Mouse (Mus musculus): ENCODE data around the gene Wdr48. TPM values are rescaled to one million over a fixed set of nuclear protein-coding genes. Genes with fewer than 3 reads are reported as not detected.

Wdr48 gene
- total RNA-seq, 2 experiments from 2014 or later, result 23.1 to 85.3 TPM

DNA sequence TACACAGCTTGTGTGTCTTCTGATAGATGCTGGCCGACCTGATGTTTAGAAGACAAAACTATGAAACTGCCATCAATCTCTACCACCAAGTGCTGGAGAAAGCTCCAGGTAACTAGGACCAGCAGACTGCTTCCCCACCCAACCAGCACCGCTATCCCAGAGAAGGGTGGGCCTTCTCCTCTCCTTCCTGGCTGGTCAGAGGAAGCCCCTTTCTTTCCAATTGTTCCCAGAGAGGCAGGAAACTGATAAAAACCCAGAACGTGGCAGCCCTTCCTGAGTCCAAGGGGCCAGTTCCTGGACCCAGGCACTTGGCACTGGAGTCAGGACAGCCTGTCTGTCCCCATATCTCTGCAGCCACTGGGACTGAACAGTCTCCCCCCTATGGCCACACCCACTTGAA is 69.5 kb downstream of the Wdr48 start:
- ATAC-seq (replicated peaks; ENCODE audit: low FRiP score, poor library complexity, severe bottlenecking), result no peak

- ATAC-seq (replicated peaks; ENCODE audit: low FRiP score, poor library complexity, severe bottlenecking), result no peak
Observed at GRCm38 (mm10) chr9:119965186-119965585, 70.5 kb downstream of the Wdr48 start.

DNA sequence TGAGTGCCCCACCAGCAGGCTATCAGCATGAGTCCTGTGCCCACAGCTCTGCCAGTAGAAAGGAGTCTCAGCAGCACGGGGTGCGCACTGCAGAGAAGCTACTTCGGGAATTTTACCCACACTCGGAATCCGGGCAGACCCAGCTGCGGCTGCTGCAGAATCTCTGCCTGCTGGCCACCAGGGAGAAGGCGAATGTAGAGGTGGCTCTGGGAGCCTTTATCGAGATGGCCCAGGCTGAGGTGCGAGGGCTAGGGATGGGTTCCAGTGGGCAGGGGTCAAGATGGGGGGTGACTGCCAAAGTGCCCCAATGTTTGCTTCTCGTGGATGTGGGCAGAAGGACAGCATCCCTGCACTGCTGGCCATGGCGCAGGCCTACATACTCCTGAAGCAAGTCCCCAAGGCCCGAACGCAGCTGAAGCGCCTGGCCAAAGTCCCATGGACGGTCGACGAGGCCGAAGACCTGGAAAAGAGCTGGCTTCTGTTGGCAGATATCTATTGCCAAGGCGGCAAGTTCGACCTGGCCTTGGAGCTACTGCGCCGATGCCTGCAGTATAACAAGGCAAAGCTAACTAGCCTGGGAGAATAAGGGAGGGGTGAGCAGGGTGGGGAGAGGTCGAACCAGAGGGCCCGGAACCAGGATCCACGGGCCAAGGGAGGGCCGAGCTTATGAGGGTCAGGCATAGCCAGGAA is 71.7 kb downstream of the Wdr48 start:
- no peak for ATAC-seq (replicated peaks; ENCODE audit: low FRiP score, poor library complexity, severe bottlenecking)

- ATAC-seq (replicated peaks; ENCODE audit: low FRiP score, poor library complexity, severe bottlenecking), result no peak
Observed at GRCm38 (mm10) chr9:119969811-119970210, 75.1 kb downstream of the Wdr48 start.

- no peak for ATAC-seq (replicated peaks; ENCODE audit: low FRiP score, poor library complexity, severe bottlenecking)
Observed at GRCm38 (mm10) chr9:119970221-119970620, 75.5 kb downstream of the Wdr48 start.

- no peak for ATAC-seq (replicated peaks; ENCODE audit: low FRiP score, poor library complexity, severe bottlenecking)
Observed at GRCm38 (mm10) chr9:119970763-119971656, 76.3 kb downstream of the Wdr48 start.

GRCm38 (mm10) chr9:119972166-119972565 is 77.5 kb downstream of the Wdr48 start:
- ATAC-seq (replicated peaks; ENCODE audit: low FRiP score, poor library complexity, severe bottlenecking), result no peak

- ATAC-seq (replicated peaks; ENCODE audit: low FRiP score, poor library complexity, severe bottlenecking), result no peak
Observed at GRCm38 (mm10) chr9:119972582-119972981, 77.9 kb downstream of the Wdr48 start.

DNA sequence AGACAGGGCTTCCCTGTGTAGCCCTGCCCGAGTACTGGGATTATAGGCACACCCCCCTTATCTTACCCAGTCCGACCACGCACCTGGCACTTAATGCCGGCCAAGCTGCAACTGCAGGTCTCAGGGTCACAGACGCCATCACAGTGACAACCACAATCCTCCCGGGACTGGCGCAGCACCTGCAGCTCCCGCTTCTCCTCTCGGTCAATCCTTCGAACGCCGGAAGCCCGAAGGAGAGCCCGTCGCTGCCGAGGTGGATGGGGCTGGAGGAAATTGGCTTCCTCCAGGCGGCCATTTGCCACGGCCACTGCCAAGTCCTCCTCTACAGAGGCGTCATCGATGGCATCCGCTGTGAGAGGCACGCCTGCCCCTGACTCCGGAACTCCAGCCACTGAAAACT is 78.6 kb downstream of the Wdr48 start:
- ATAC-seq (replicated peaks; ENCODE audit: low FRiP score, poor library complexity, severe bottlenecking), result no peak

DNA sequence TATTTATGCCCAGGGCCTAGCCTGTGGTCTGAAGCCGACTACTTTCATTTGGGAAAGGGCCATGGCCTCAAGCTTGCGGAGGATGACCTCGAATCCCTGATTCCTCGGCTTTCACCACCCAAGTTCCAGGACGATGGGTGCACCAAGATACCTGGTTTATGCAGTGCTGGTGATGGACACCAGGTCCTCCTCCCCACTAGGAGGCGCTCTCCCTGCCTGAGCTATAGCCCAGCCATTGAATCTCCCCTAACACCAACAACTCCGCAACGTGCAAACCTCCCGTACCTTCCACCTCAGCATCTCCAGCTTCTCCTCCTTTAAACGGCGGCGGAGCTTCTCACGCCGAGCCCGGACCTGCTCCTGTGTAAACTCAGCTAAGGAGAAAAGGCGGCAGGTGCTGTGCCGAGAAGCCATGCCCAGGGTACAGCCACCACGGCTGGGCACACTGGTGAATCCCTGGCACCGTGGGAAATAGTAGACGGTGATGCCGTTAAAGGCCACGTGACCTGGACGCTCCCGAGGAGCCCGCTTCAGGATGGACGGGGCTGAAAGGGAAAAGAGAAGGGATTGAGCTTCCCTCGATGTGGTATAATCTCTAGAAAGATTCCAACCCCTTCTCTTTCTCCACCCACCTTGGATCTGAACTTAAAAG is 79.3 kb downstream of the Wdr48 start:
- ATAC-seq (replicated peaks; ENCODE audit: low FRiP score, poor library complexity, severe bottlenecking), result no peak

- ATAC-seq (replicated peaks; ENCODE audit: low FRiP score, poor library complexity, severe bottlenecking), result no peak
Observed at GRCm38 (mm10) chr9:119974609-119975008, 79.9 kb downstream of the Wdr48 start.

- ATAC-seq (replicated peaks; ENCODE audit: low FRiP score, poor library complexity, severe bottlenecking), result no peak
Observed at GRCm38 (mm10) chr9:119975286-119975685, 80.6 kb downstream of the Wdr48 start.

Other genes starting within 250 kb of the Wdr48 start
- not detected in 2 replicates for gene Scn10a, start 175.6 kb upstream of the Wdr48 start, total RNA-seq (2015; ENCODE audit: low replicate concordance)
- not detected in 2 replicates for gene Scn10a, start 175.6 kb upstream of the Wdr48 start, total RNA-seq (2017; ENCODE audit: low replicate concordance)
- not detected in 2 replicates for gene Scn11a, start 69.4 kb upstream of the Wdr48 start, total RNA-seq (2015; ENCODE audit: low replicate concordance)
- gene Scn11a, start 69.4 kb upstream of the Wdr48 start, total RNA-seq (2017; ENCODE audit: low replicate concordance), result not detected in 2 replicates
- 1.0 and 3.5 TPM in 2 replicates for gene Gorasp1, start 42.7 kb downstream of the Wdr48 start, total RNA-seq (2015; ENCODE audit: low replicate concordance)
- gene Gorasp1, start 42.7 kb downstream of the Wdr48 start, total RNA-seq (2017; ENCODE audit: low replicate concordance), result 0.56 and 2.7 TPM in 2 replicates
- gene Ttc21a, start 42.7 kb downstream of the Wdr48 start, total RNA-seq (2015; ENCODE audit: low replicate concordance), result 0.77 and 2.5 TPM in 2 replicates
- 1.2 and 2.0 TPM in 2 replicates for gene Ttc21a, start 42.7 kb downstream of the Wdr48 start, total RNA-seq (2017; ENCODE audit: low replicate concordance)
- 2.7 and 2.9 TPM in 2 replicates for gene Csrnp1, start 89.8 kb downstream of the Wdr48 start, total RNA-seq (2015; ENCODE audit: low replicate concordance)
- gene Csrnp1, start 89.8 kb downstream of the Wdr48 start, total RNA-seq (2017; ENCODE audit: low replicate concordance), result 1.4 and 3.2 TPM in 2 replicates
- not detected in 2 replicates for gene Xirp1, start 128.7 kb downstream of the Wdr48 start, total RNA-seq (2015; ENCODE audit: low replicate concordance)
- not detected in 2 replicates for gene Xirp1, start 128.7 kb downstream of the Wdr48 start, total RNA-seq (2017; ENCODE audit: low replicate concordance)
- 6.7 and 7.3 TPM in 2 replicates for gene Cx3cr1, start 175.0 kb downstream of the Wdr48 start, total RNA-seq (2015; ENCODE audit: low replicate concordance)
- gene Cx3cr1, start 175.0 kb downstream of the Wdr48 start, total RNA-seq (2017; ENCODE audit: low replicate concordance), result 8.8 and 13.7 TPM in 2 replicates
- not detected in 2 replicates for gene Ccr8, start 197.2 kb downstream of the Wdr48 start, total RNA-seq (2015; ENCODE audit: low replicate concordance)
- gene Ccr8, start 197.2 kb downstream of the Wdr48 start, total RNA-seq (2017; ENCODE audit: low replicate concordance), result not detected in 2 replicates
- gene Slc25a38, start 215.5 kb downstream of the Wdr48 start, total RNA-seq (2015; ENCODE audit: low replicate concordance), result 79.7 and 177 TPM in 2 replicates
- 230 and 266 TPM in 2 replicates for gene Slc25a38, start 215.5 kb downstream of the Wdr48 start, total RNA-seq (2017; ENCODE audit: low replicate concordance)
- gene Rpsa, start 232.8 kb downstream of the Wdr48 start, total RNA-seq (2015; ENCODE audit: low replicate concordance), result 532 and 535 TPM in 2 replicates
- gene Rpsa, start 232.8 kb downstream of the Wdr48 start, total RNA-seq (2017; ENCODE audit: low replicate concordance), result 872 and 875 TPM in 2 replicates

Data from erythroblast, adult 5-6 weeks (primary cell).